Mouse (Mus musculus) erythroblast, embryonic 14.5 days (primary cell): ENCODE results near the gene Edn2.

Source experiments
- GATA1 ChIP-seq: IDR thresholded peaks from 2 replicates; pipeline ENCODE4 v1.6.1; 2012; ENCODE audit warnings: low read length, inconsistent platforms, mixed read lengths
- TAL1 ChIP-seq: IDR thresholded peaks from 3 replicates; pipeline ENCODE4 v1.6.1; 2012; ENCODE audit warnings: low read length, inconsistent platforms, mixed read lengths

DNA sequence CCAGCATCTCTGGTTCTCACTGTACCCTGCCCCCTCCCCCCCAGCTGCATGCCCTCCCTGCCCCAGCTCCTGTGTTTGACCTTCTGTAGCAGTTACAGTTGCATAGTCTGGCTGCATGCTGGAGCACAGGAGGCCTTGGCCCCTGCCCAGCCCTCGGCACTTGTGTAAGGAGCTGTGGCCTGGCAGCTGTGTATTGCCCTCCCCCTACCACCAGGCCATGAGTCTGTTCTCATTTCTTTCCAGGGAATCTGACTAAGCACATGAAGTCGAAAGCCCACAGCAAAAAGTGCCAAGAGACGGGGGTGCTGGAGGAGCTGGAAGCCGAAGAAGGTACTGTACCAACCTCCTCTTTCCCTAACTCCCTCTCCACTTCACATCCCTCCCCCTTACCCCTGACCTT, 33.0 kb upstream of the Edn2 start:
- TF ChIP-seq GATA1 (no peak), TAL1 (no peak)
